Mouse (Mus musculus) monocyte, adult 2 months (primary cell): Measurements from ENCODE around the gene Btbd11.

Source experiments
- DNase-seq, 2 experiments: peaks; one replicate each; pipeline ENCODE4 v3.0.0; 2022; ENCODE audit warnings: low spot score in 2 of 2, low read depth in 1 of 2

Gene Btbd11

GRCm38 (mm10) chr10:85475642-85476345, 89.2 kb downstream of the Btbd11 start:
- no peak for DNase-seq

GRCm38 (mm10) chr10:85479959-85480625, 93.5 kb downstream of the Btbd11 start:
- no peak for DNase-seq

- no peak for DNase-seq
Observed at GRCm38 (mm10) chr10:85481106-85481505, 94.5 kb downstream of the Btbd11 start.

- no peak for DNase-seq
Observed at GRCm38 (mm10) chr10:85482064-85482473, 95.5 kb downstream of the Btbd11 start.

- no peak for DNase-seq
Observed at GRCm38 (mm10) chr10:85482480-85482879, 95.9 kb downstream of the Btbd11 start.

- DNase-seq = no peak
Observed at GRCm38 (mm10) chr10:85486456-85486855, 99.8 kb downstream of the Btbd11 start.

GRCm38 (mm10) chr10:85492583-85492982, 106.0 kb downstream of the Btbd11 start:
- DNase-seq = no peak

- no peak for DNase-seq
Observed at GRCm38 (mm10) chr10:85496358-85496757, 109.7 kb downstream of the Btbd11 start.

GRCm38 (mm10) chr10:85496981-85497380, 110.4 kb downstream of the Btbd11 start:
- no peak for DNase-seq

- no peak for DNase-seq
Observed at GRCm38 (mm10) chr10:85497931-85498330, 111.3 kb downstream of the Btbd11 start.

- no peak for DNase-seq
Observed at GRCm38 (mm10) chr10:85500573-85501155, 114.0 kb downstream of the Btbd11 start.

GRCm38 (mm10) chr10:85501966-85502566, 115.5 kb downstream of the Btbd11 start:
- DNase-seq = peak in 1 of 2 experiments; percentile 6

- no peak for DNase-seq
Observed at GRCm38 (mm10) chr10:85502656-85503055, 116.0 kb downstream of the Btbd11 start.

- DNase-seq = no peak
Observed at GRCm38 (mm10) chr10:85503453-85503852, 116.8 kb downstream of the Btbd11 start.

- no peak for DNase-seq
Observed at GRCm38 (mm10) chr10:85507270-85508050, 120.8 kb downstream of the Btbd11 start.

GRCm38 (mm10) chr10:85508193-85508794, 121.7 kb downstream of the Btbd11 start:
- DNase-seq = no peak

- DNase-seq = no peak
Observed at GRCm38 (mm10) chr10:85509000-85509399, 122.4 kb downstream of the Btbd11 start.

- no peak for DNase-seq
Observed at GRCm38 (mm10) chr10:85510329-85510728, 123.7 kb downstream of the Btbd11 start.

GRCm38 (mm10) chr10:85512808-85513207, 126.2 kb downstream of the Btbd11 start:
- no peak for DNase-seq

- DNase-seq = no peak
Observed at GRCm38 (mm10) chr10:85517223-85518110, 130.9 kb downstream of the Btbd11 start.
